Mouse (Mus musculus): ENCODE data around the gene 4930438A08Rik.

The 4930438A08Rik gene

DNA sequence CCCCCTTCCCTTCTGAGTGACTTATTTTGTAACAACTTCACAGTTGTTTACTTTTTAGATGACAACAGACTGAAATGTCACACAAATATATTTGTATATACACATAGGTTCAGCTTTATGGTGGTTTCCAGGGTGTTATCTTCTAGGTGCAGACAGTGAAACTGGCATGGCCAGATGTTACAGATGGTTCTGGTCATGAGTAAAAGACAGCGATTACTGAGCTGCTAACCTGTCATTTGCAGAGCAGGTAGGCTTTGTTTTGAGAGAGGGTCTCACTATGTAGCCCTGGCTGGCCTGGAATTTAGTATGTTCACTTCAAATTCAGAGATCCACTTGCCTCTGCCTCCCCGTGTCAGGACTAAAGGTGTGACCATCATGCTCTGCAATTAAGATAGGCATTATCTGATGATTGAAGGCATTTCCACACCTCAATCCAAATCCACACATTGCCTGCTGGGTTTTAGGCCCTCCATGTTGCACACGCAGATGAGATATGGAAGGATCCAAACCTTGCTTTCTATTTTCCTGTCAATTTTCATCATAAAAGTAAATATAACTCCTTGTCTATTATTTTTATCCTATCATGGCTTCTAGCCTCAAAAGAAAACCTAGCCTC is 50.1 kb downstream of the 4930438A08Rik start:
- no peak for DNase-seq (ENCODE audit: low read depth)

- no peak for DNase-seq (ENCODE audit: low read depth)
Measured at GRCm38 (mm10) chr11:58326781-58327180, 52.2 kb downstream of the 4930438A08Rik start.

- DNase-seq (ENCODE audit: low read depth): no peak
Measured at GRCm38 (mm10) chr11:58329906-58330275, 55.3 kb downstream of the 4930438A08Rik start.

DNA sequence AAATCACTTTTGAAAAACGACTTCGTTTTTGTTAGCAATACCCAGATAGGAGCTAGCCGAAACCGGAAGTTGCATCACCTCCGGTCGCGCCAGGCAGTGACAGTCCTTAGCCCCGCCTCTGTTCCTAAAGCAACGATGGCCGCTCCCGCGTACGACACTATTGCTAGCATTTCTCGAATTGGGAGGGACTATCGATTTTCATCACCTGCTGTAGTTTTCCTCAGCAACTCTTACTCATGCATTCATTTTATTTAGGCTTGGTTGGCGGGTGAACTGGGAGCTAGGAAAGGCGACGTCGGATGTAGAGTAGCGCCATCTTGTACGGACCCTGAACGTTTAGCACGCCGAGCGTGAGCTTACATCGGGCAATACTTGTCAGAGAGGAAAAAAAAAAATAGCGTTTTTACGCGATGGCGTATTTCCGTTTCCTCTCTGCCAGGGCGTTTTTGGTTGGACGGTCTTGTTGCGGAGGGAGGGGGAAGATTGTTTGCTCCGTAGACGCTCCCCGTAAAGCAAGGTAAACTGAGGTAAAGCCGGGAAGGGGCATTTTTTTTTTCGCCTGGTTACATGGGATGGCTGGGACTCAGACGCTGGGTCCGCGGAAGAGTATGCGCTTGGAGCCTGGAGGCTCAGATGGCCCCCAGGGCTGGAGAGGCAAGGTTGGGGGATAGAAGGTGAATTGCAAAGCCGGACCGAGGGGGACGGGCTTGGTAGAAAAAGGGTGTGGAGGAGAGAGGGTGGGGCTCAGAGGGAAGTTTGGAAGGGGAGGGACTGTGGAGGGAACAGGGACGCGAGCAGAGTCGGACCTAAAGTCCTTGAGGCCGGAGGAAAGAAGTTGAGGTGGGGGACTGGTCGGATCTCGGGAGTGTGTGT is 55.9 kb downstream of the 4930438A08Rik start, which contains the start of the genes Zfp672 and Sh3bp5l:
Zfp672 (minus strand) TSS at position 64 of the 873 bp plus-strand sequence.
Sh3bp5l (plus strand) TSS at position 449 of the 873 bp plus-strand sequence.
- peak; percentile 92 for DNase-seq (ENCODE audit: low read depth)

DNA sequence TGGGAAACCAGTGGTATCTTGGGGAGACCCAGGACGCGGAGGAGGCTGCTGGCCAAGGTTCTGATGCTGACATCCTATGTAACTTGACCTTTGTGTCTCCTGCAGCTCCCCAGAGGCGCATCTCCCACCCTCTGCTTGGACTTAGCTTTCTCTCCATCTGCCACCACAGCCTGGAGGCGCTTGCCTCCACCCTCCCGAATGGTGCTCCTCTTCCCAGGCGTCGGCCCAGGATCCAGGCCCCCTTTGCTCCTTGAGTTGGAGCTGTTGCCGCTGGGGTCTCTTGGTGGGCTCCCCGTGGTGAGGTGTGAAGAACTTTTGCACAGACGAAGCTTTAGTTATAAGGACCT is 56.5 kb downstream of the 4930438A08Rik start:
- no peak for DNase-seq (ENCODE audit: low read depth)

DNA sequence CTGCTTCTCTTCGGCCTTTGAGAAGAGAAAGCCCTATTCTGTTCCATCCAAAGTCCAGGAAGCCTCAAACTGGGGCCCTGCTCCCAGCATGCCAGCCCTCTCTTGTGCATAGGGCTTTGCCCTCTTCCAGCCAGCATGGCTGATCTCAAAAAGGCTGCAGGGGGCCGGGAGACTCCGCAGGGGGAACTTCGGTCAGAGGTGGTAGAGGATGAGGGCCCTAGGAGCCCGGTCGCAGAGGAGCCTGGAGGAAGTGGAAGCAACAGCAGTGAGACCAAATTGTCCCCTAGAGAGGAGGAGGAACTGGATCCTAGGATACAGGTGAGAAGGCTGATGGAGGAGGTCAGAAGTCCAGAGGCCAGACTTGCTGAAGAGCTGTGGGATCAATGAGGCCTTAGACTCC is 56.9 kb downstream of the 4930438A08Rik start:
- no peak for DNase-seq (ENCODE audit: low read depth)

- peak; percentile 57 for DNase-seq (ENCODE audit: low read depth)
Measured at GRCm38 (mm10) chr11:58334746-58335145, 60.1 kb downstream of the 4930438A08Rik start.

Data from fibroblast of lung, adult 2 months (primary cell).